Mouse (Mus musculus) limb, embryonic 14.5 days (tissue): Measurements from ENCODE around the gene Psmb3. TPM values are rescaled to one million over a fixed set of nuclear protein-coding genes. Genes with fewer than 3 reads are reported as not detected.

ENCODE experiments used
- ATAC-seq: fragments of 200-750 bp; cut with Nextera tagmentation; 2 replicates; pipeline ENCODE4 v1.8.0; 2017; ENCODE audit warnings: low read depth, moderate number of reproducible peaks, moderate TSS enrichment; ENCODE audit not compliant: low FRiP score
- DNase-seq: peaks from one replicate; pipeline ENCODE4 v3.0.0-alpha.2; 2015; ENCODE audit warnings: low spot score
- H3K27ac ChIP-seq: fragments of 300-500 bp; sonication (generic); replicated peaks from 2 replicates; pipeline ENCODE4 v1.5.1; 2014; ENCODE audit warnings: low read depth, mild to moderate bottlenecking, low read length, moderate library complexity, mixed read lengths
- H3K27me3 ChIP-seq: fragments of 300-500 bp; sonication (generic); 2 replicates; pipeline ENCODE4 v1.6.1; 2014; ENCODE audit warnings: low read length, mixed read lengths; ENCODE audit not compliant: control insufficient read depth, insufficient read depth
- H3K36me3 ChIP-seq: fragments of 300-500 bp; sonication (generic); 2 replicates; pipeline ENCODE4 v1.6.1; 2014; ENCODE audit warnings: mild to moderate bottlenecking, low read length, moderate library complexity, mixed read lengths; ENCODE audit not compliant: control insufficient read depth, insufficient read depth
- H3K4me1 ChIP-seq: fragments of 300-500 bp; sonication (generic); 2 replicates; pipeline ENCODE4 v1.6.1; 2014; ENCODE audit warnings: antibody characterized with exemption, low read length, mixed read lengths; ENCODE audit not compliant: control insufficient read depth, insufficient read depth
- H3K4me2 ChIP-seq: fragments of 300-500 bp; sonication (generic); replicated peaks from 2 replicates; pipeline ENCODE4 v1.6.1; 2014; ENCODE audit warnings: low read depth, mild to moderate bottlenecking, low read length, moderate library complexity; ENCODE audit not compliant: severe bottlenecking
- H3K4me3 ChIP-seq: fragments of 300-500 bp; sonication (generic); replicated peaks from 2 replicates; pipeline ENCODE4 v1.5.1; 2014; ENCODE audit warnings: low read length
- H3K9ac ChIP-seq: fragments of 300-500 bp; sonication (generic); 2 replicates; pipeline ENCODE4 v1.6.1; 2014; ENCODE audit warnings: mild to moderate bottlenecking, low read depth, low read length, moderate library complexity; ENCODE audit not compliant: severe bottlenecking
- H3K9me3 ChIP-seq: fragments of 300-500 bp; sonication (generic); 2 replicates; pipeline ENCODE4 v1.6.1; 2016; ENCODE audit warnings: low read length; ENCODE audit not compliant: control insufficient read depth
- POLR2A ChIP-seq: fragments of 200-500 bp; IDR thresholded peaks from 2 replicates; pipeline ENCODE4 v1.8.0; 2012; ENCODE audit warnings: inconsistent platforms, mild to moderate bottlenecking, moderate library complexity, borderline replicate concordance; ENCODE audit not compliant: insufficient read depth, insufficient read length; ENCODE audit errors: extremely low read depth
- WGBS: fragments of 180-500 bp; shearing (Covaris S2); extraction: QIAGEN DNeasy Blood & Tissue Kit; methylation state at CpG from one replicate; pipeline ENCODE4 v1.1.7; 2014; 5-methylcytosine and 5-hydroxymethylcytosine counted together
- polyA plus RNA-seq, 2 experiments: library from polyadenylated mRNA; depleted of rRNA in 1 of 2; stranded (reverse) in 1 of 2; unstranded in 1 of 2; fragments of >200 nt; fragmentation: Nextera tagmentation in 1 of 2; extraction: Ambion mirVana in 1 of 2; gene quantifications; 2 replicates each; pipeline versions ENCODE4 v1.2.1 to v1.2.3; 2012 to 2014

Gene Psmb3
- polyA plus RNA-seq, 2 experiments = 368 to 508 TPM

DNA sequence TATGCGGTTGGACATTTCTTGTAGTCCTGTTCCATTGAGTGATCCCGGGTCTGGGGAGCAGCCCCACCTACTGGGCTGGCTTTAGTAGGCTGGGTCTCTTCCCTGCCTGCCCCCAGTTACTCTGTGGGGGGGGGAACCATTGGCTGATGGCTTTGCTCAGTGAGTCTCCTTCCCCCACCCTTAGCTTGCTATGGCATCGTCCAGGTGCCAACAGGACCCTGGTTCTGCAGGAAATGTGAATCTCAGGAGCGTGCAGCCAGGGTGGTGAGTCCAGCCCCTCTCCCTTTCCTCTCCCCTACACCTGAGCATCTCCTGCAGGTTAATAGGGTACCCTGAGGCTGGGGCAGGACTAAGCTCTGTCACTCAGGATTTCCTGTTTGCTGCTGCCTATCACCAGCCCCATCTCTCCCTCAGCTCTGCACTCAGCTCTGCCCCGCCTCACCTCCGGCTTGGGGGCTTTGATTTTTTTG, 38.4 kb upstream of the Psmb3 start:
- 0 out of 2 replicates have a peak overlapping the region, but pooled peaks have one; percentile 19 for H3K27ac ChIP-seq
- DNase-seq (no peak), ATAC-seq (no peak)
- H3K9me3 ChIP-seq = no peaks in the 10 kb centered on the region
- H3K4me2 ChIP-seq = peak overlapping the region; percentile 63
- peaks cover 17% of the 10 kb centered on the region for H3K27me3 ChIP-seq
- no peak for TF ChIP-seq POLR2A
- H3K36me3 ChIP-seq = peaks cover 44% of the 10 kb centered on the region
- 23% methylated on average over 6 of the region's 6 CpGs for WGBS
- peak overlapping the region; percentile 17; the same call in 1 of the 2 replicates for H3K9ac ChIP-seq
- peaks cover 22% of the 10 kb centered on the region for H3K4me1 ChIP-seq
- peak overlapping the region; percentile 85 for H3K4me3 ChIP-seq

DNA sequence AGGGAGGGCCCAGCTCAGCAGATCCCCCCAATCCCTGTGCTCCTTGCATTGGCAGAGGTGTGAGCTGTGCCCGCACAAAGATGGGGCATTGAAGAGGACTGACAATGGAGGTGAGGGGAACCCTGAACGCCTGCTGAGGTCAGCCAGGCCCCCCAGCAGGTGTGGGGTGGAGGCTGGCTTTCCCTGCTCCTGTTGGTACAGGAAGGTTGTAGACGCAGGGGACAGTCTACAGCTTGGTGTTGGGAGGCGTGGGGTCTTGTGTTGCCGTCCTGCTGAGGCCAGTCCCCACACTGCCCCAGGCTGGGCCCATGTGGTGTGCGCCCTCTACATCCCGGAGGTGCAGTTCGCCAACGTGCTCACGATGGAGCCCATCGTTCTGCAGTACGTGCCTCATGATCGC, 37.8 kb upstream of the Psmb3 start:
- DNase-seq (no peak), ATAC-seq (no peak)
- Histone ChIP-seq H3K27ac (no peak overlapping the region), H3K27me3 (peaks cover 17% of the 10 kb centered on the region), H3K9me3 (no peaks in the 10 kb centered on the region), H3K36me3 (peaks cover 50% of the 10 kb centered on the region), H3K4me1 (peaks cover 22% of the 10 kb centered on the region), H3K4me3 (no peak overlapping the region), H3K9ac (no peak overlapping the region), H3K4me2 (no peak overlapping the region)
- WGBS = 88% methylated on average over 13 of the region's 13 CpGs
- no peak for TF ChIP-seq POLR2A

DNA sequence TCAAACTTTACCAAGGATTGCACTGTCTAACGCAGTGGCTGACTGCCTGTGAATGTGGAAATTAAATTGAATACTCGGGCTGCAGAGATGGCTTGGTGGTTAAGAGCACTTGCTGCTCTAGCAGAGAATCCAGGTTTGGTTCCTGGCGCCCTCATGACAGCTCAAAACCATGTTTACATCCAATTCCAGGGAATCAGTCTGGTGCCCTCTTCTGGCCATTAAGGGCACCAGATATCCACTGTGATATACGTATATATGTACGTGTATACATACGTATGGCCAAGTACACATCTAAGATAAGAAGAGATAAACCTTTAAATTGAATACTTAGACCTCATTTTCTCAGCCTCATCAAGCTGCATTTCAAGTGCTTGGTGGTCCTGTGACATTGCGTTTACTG, 37.0 kb upstream of the Psmb3 start:
- Histone ChIP-seq H3K4me2 (no peak overlapping the region), H3K27me3 (peaks cover 10% of the 10 kb centered on the region), H3K4me3 (no peak overlapping the region), H3K36me3 (peaks cover 58% of the 10 kb centered on the region), H3K9me3 (no peaks in the 10 kb centered on the region), H3K9ac (no peak overlapping the region), H3K4me1 (peaks cover 16% of the 10 kb centered on the region), H3K27ac (no peak overlapping the region)
- DNase-seq = no peak
- TF ChIP-seq POLR2A = no peak
- 95% methylated on average over 7 of the region's 7 CpGs for WGBS
- ATAC-seq = no peak

DNA sequence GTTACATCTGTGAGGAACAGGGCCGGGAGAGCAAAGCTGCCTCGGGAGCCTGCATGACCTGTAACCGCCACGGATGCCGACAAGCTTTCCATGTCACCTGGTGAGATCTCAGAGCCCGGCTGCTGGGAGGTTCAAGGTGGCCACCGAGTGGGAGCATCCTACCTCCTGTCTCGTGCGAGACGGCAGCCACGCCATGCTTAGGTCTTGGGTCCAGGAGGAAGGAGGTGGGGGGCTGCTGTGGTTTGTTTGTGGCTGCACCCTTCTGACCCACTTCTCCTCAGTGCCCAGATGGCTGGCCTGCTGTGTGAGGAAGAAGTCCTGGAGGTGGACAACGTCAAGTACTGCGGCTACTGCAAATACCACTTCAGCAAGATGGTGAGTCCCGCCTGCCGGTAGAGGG, 36.4 kb upstream of the Psmb3 start:
- H3K4me3 ChIP-seq = no peak overlapping the region
- no peak overlapping the region for H3K27ac ChIP-seq
- no peak overlapping the region for H3K4me2 ChIP-seq
- H3K27me3 ChIP-seq = peaks cover 5% of the 10 kb centered on the region
- H3K9ac ChIP-seq = no peak overlapping the region
- TF ChIP-seq POLR2A = no peak
- no peaks in the 10 kb centered on the region for H3K9me3 ChIP-seq
- ATAC-seq (no peak), DNase-seq (no peak)
- WGBS = 93% methylated on average over 14 of the region's 15 CpGs
- H3K36me3 ChIP-seq = peaks cover 63% of the 10 kb centered on the region
- H3K4me1 ChIP-seq = peaks cover 13% of the 10 kb centered on the region

DNA sequence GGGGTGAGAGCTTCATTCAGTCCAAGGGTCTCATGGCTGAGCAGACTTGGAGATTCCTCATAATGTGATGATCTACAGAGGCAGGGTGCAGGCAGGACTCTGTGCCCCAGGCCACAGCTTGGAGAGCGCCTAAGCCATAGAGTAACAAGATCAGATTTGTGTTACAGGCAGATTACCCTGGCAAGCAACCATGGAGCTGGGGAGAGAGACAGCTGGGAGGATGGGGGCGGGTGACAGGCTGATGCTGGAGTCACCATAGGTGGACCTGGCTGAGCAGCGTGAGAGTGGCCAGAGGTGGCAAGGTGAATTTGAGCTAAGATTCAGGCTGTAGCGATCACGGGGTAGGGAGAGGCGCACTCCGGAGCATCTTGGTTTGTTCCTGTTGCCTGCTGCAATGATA, 35.0 kb upstream of the Psmb3 start:
- Histone ChIP-seq H3K9ac (no peak overlapping the region), H3K9me3 (no peaks in the 10 kb centered on the region), H3K36me3 (peaks cover 76% of the 10 kb centered on the region), H3K4me1 (peaks cover 4% of the 10 kb centered on the region), H3K27ac (no peak overlapping the region), H3K27me3 (no peaks in the 10 kb centered on the region), H3K4me3 (no peak overlapping the region), H3K4me2 (no peak overlapping the region)
- 91% methylated on average over 7 of the region's 7 CpGs for WGBS
- no peak for TF ChIP-seq POLR2A
- DNase-seq (no peak), ATAC-seq (no peak)

DNA sequence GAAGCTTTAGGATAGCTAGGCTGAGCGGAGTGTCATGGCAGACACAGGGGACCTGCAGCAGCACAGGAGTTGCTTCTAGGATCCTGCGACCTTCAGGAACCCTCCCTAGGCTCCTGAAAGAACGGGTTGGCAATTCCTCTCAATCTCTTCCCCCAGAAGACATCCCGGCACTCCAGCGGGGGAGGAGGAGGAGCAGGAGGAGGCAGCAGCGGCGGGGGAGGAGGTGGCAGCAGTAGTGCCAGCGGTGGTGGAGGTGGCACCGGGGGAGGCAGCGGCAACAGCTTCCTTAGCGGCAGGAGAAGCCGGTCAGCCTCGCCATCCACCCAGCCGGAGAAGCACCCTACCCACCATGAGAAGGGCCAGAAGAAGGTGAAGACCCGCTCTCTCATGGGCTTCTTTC, 33.9 kb upstream of the Psmb3 start:
- Histone ChIP-seq H3K36me3 (peaks cover 87% of the 10 kb centered on the region), H3K4me3 (no peak overlapping the region), H3K27ac (no peak overlapping the region), H3K9ac (no peak overlapping the region), H3K9me3 (no peaks in the 10 kb centered on the region), H3K4me2 (no peak overlapping the region), H3K27me3 (no peaks in the 10 kb centered on the region), H3K4me1 (peaks cover 4% of the 10 kb centered on the region)
- no peak for DNase-seq
- ATAC-seq = no peak
- TF ChIP-seq POLR2A = no peak
- WGBS = 67% methylated on average over 13 of the region's 15 CpGs
